Mouse (Mus musculus): ENCODE data around the gene 4930455H04Rik. TPM values are rescaled to one million over a fixed set of nuclear protein-coding genes. Genes with fewer than 3 reads are reported as not detected.

The 4930455H04Rik gene
- polyA plus RNA-seq (2014; fragmentation: Nextera tagmentation; extraction: Ambion mirVana) = not detected in 2 replicates

GRCm38 (mm10) chr3:116967967-116968366, at the start of gene 4930455H04Rik:
Gene 4930455H04Rik, plus strand, starts transcription at chr3:116968267.
- Histone ChIP-seq H3K27me3 (replicated peaks; ENCODE audit: control insufficient read depth, insufficient read depth, low read length) (no peaks in the 10 kb centered on the region), H3K4me2 (peak within 1 kb of the TSS; percentile 57), H3K27ac (ENCODE audit: low read depth, low read length) (no peak within 1 kb of the TSS), H3K9me3 (ENCODE audit: control insufficient read depth, low read length) (no peaks in the 10 kb centered on the region), H3K36me3 (ENCODE audit: control insufficient read depth, insufficient read depth, low read length) (no peaks in the 10 kb centered on the region), H3K4me3 (ENCODE audit: low read depth, low read length) (peak within 1 kb of the TSS; percentile 29), H3K4me1 (replicated peaks; ENCODE audit: control insufficient read depth, insufficient read depth, low read length) (no peaks in the 10 kb centered on the region), H3K9ac (ENCODE audit: low read depth, low read length) (no peak within 1 kb of the TSS)
- DNase-seq (ENCODE audit: low spot score) (no peak), ATAC-seq (replicated peaks; ENCODE audit: low FRiP score) (no peak)
- WGBS = 57% methylated on average over 4 of the region's 4 CpGs

GRCm38 (mm10) chr3:116921535-116921934, 46.5 kb upstream of the 4930455H04Rik start:
- ATAC-seq (replicated peaks; ENCODE audit: low FRiP score) = no peak
- Histone ChIP-seq H3K27ac (ENCODE audit: low read depth, low read length) (no peak overlapping the region), H3K9ac (ENCODE audit: low read depth, low read length) (no peak overlapping the region), H3K36me3 (ENCODE audit: control insufficient read depth, insufficient read depth, low read length) (no peaks in the 10 kb centered on the region), H3K4me1 (replicated peaks; ENCODE audit: control insufficient read depth, insufficient read depth, low read length) (no peaks in the 10 kb centered on the region), H3K9me3 (ENCODE audit: control insufficient read depth, low read length) (no peaks in the 10 kb centered on the region), H3K4me3 (ENCODE audit: low read depth, low read length) (no peak overlapping the region), H3K4me2 (no peak overlapping the region), H3K27me3 (replicated peaks; ENCODE audit: control insufficient read depth, insufficient read depth, low read length) (no peaks in the 10 kb centered on the region)
- 78% methylated on average over 3 of the region's 3 CpGs for WGBS
- no peak for DNase-seq (ENCODE audit: low spot score)

- ATAC-seq (replicated peaks; ENCODE audit: low FRiP score) (no peak), DNase-seq (ENCODE audit: low spot score) (no peak)
- Histone ChIP-seq H3K27ac (ENCODE audit: low read depth, low read length) (no peak overlapping the region), H3K4me2 (no peak overlapping the region), H3K27me3 (replicated peaks; ENCODE audit: control insufficient read depth, insufficient read depth, low read length) (no peaks in the 10 kb centered on the region), H3K36me3 (ENCODE audit: control insufficient read depth, insufficient read depth, low read length) (no peaks in the 10 kb centered on the region), H3K9ac (ENCODE audit: low read depth, low read length) (no peak overlapping the region), H3K4me3 (ENCODE audit: low read depth, low read length) (no peak overlapping the region), H3K4me1 (replicated peaks; ENCODE audit: control insufficient read depth, insufficient read depth, low read length) (no peaks in the 10 kb centered on the region), H3K9me3 (ENCODE audit: control insufficient read depth, low read length) (no peaks in the 10 kb centered on the region)
- WGBS = 83% methylated on average over 12 of the region's 12 CpGs
Observed at GRCm38 (mm10) chr3:116923042-116923441, 45.0 kb upstream of the 4930455H04Rik start.

- ATAC-seq (replicated peaks; ENCODE audit: low FRiP score) = no peak
- H3K27me3 ChIP-seq (replicated peaks; ENCODE audit: control insufficient read depth, insufficient read depth, low read length) = no peaks in the 10 kb centered on the region
- no peak overlapping the region for H3K4me2 ChIP-seq
- no peaks in the 10 kb centered on the region for H3K4me1 ChIP-seq (replicated peaks; ENCODE audit: control insufficient read depth, insufficient read depth, low read length)
- no peak overlapping the region for H3K27ac ChIP-seq (ENCODE audit: low read depth, low read length)
- no peak overlapping the region for H3K9ac ChIP-seq (ENCODE audit: low read depth, low read length)
- H3K36me3 ChIP-seq (ENCODE audit: control insufficient read depth, insufficient read depth, low read length) = no peaks in the 10 kb centered on the region
- WGBS = 84% methylated on average over 4 of the region's 4 CpGs
- DNase-seq (ENCODE audit: low spot score) = no peak
- no peaks in the 10 kb centered on the region for H3K9me3 ChIP-seq (ENCODE audit: control insufficient read depth, low read length)
- H3K4me3 ChIP-seq (ENCODE audit: low read depth, low read length) = no peak overlapping the region
Observed at GRCm38 (mm10) chr3:116928994-116929393, 39.1 kb upstream of the 4930455H04Rik start.

GRCm38 (mm10) chr3:116933158-116933557, 34.9 kb upstream of the 4930455H04Rik start:
- Histone ChIP-seq H3K9ac (ENCODE audit: low read depth, low read length) (no peak overlapping the region), H3K4me3 (ENCODE audit: low read depth, low read length) (no peak overlapping the region), H3K9me3 (ENCODE audit: control insufficient read depth, low read length) (no peaks in the 10 kb centered on the region), H3K4me1 (replicated peaks; ENCODE audit: control insufficient read depth, insufficient read depth, low read length) (no peaks in the 10 kb centered on the region), H3K27me3 (replicated peaks; ENCODE audit: control insufficient read depth, insufficient read depth, low read length) (no peaks in the 10 kb centered on the region), H3K4me2 (no peak overlapping the region), H3K27ac (ENCODE audit: low read depth, low read length) (no peak overlapping the region), H3K36me3 (ENCODE audit: control insufficient read depth, insufficient read depth, low read length) (no peaks in the 10 kb centered on the region)
- WGBS = 67% methylated on average over 1 of the region's 1 CpGs
- DNase-seq (ENCODE audit: low spot score) (no peak), ATAC-seq (replicated peaks; ENCODE audit: low FRiP score) (no peak)

GRCm38 (mm10) chr3:116936934-116937691, 31.0 kb upstream of the 4930455H04Rik start:
- H3K27me3 ChIP-seq (replicated peaks; ENCODE audit: control insufficient read depth, insufficient read depth, low read length) = no peaks in the 10 kb centered on the region
- no peak for DNase-seq (ENCODE audit: low spot score)
- no peak for ATAC-seq (replicated peaks; ENCODE audit: low FRiP score)
- no peaks in the 10 kb centered on the region for H3K4me1 ChIP-seq (replicated peaks; ENCODE audit: control insufficient read depth, insufficient read depth, low read length)
- no peak overlapping the region for H3K4me2 ChIP-seq
- no peaks in the 10 kb centered on the region for H3K36me3 ChIP-seq (ENCODE audit: control insufficient read depth, insufficient read depth, low read length)
- no peak overlapping the region for H3K27ac ChIP-seq (ENCODE audit: low read depth, low read length)
- no peaks in the 10 kb centered on the region for H3K9me3 ChIP-seq (ENCODE audit: control insufficient read depth, low read length)
- H3K9ac ChIP-seq (ENCODE audit: low read depth, low read length) = no peak overlapping the region
- no peak overlapping the region for H3K4me3 ChIP-seq (ENCODE audit: low read depth, low read length)
- 73% methylated on average over 4 of the region's 4 CpGs for WGBS

GRCm38 (mm10) chr3:116940804-116941558, 27.1 kb upstream of the 4930455H04Rik start:
- 77% methylated on average over 10 of the region's 10 CpGs for WGBS
- no peak overlapping the region for H3K27ac ChIP-seq (ENCODE audit: low read depth, low read length)
- no peak overlapping the region for H3K4me2 ChIP-seq
- no peaks in the 10 kb centered on the region for H3K36me3 ChIP-seq (ENCODE audit: control insufficient read depth, insufficient read depth, low read length)
- ATAC-seq (replicated peaks; ENCODE audit: low FRiP score) (no peak), DNase-seq (ENCODE audit: low spot score) (no peak)
- H3K9ac ChIP-seq (ENCODE audit: low read depth, low read length) = no peak overlapping the region
- no peaks in the 10 kb centered on the region for H3K9me3 ChIP-seq (ENCODE audit: control insufficient read depth, low read length)
- H3K4me3 ChIP-seq (ENCODE audit: low read depth, low read length) = no peak overlapping the region
- no peaks in the 10 kb centered on the region for H3K4me1 ChIP-seq (replicated peaks; ENCODE audit: control insufficient read depth, insufficient read depth, low read length)
- H3K27me3 ChIP-seq (replicated peaks; ENCODE audit: control insufficient read depth, insufficient read depth, low read length) = no peaks in the 10 kb centered on the region

- WGBS = 89% methylated on average over 1 of the region's 1 CpGs
- H3K4me3 ChIP-seq (ENCODE audit: low read depth, low read length) = no peak overlapping the region
Observed at GRCm38 (mm10) chr3:116941559-116942117, 26.4 kb upstream of the 4930455H04Rik start.

More at GRCm38 (mm10) chr3:116941559-116942117, 26.4 kb upstream of the 4930455H04Rik start:
- Histone ChIP-seq H3K27me3 (replicated peaks; ENCODE audit: control insufficient read depth, insufficient read depth, low read length) (no peaks in the 10 kb centered on the region), H3K9ac (ENCODE audit: low read depth, low read length) (no peak overlapping the region), H3K36me3 (ENCODE audit: control insufficient read depth, insufficient read depth, low read length) (no peaks in the 10 kb centered on the region), H3K27ac (ENCODE audit: low read depth, low read length) (no peak overlapping the region), H3K4me2 (no peak overlapping the region), H3K4me1 (replicated peaks; ENCODE audit: control insufficient read depth, insufficient read depth, low read length) (no peaks in the 10 kb centered on the region), H3K9me3 (ENCODE audit: control insufficient read depth, low read length) (no peaks in the 10 kb centered on the region)
- ATAC-seq (replicated peaks; ENCODE audit: low FRiP score) (no peak), DNase-seq (ENCODE audit: low spot score) (no peak)

Data from liver, embryonic 11.5 days (tissue).